Mouse (Mus musculus) midbrain, embryonic 13.5 days (tissue): ENCODE results near the gene Rpl38. TPM values are rescaled to one million over a fixed set of nuclear protein-coding genes. Genes with fewer than 3 reads are reported as not detected.
A peak's percentile ranks its signal among the peaks of the same experiment; 100 is the strongest.

Experiments
- ATAC-seq: fragments of 200-750 bp; cut with Nextera tagmentation; 2 replicates; pipeline ENCODE4 v1.8.0; 2017; ENCODE audit warnings: mild to moderate bottlenecking, moderate TSS enrichment, moderate library complexity
- H3K27ac ChIP-seq: fragments of 300-500 bp; sonication (generic); 2 replicates; pipeline ENCODE4 v1.5.1; 2015; ENCODE audit warnings: inconsistent platforms, mild to moderate bottlenecking, moderate library complexity
- H3K27me3 ChIP-seq: fragments of 300-500 bp; sonication (generic); 2 replicates; pipeline ENCODE4 v1.6.1; 2015; ENCODE audit warnings: mild to moderate bottlenecking, inconsistent platforms
- H3K36me3 ChIP-seq: fragments of 300-500 bp; sonication (generic); 2 replicates; pipeline ENCODE4 v1.6.1; 2015; ENCODE audit warnings: mild to moderate bottlenecking, inconsistent platforms
- H3K4me1 ChIP-seq: fragments of 300-500 bp; sonication (generic); replicated peaks from 2 replicates; pipeline ENCODE4 v1.6.1; 2015; ENCODE audit warnings: inconsistent platforms
- H3K4me2 ChIP-seq: fragments of 300-500 bp; sonication (generic); replicated peaks from 2 replicates; pipeline ENCODE4 v1.6.1; 2015; ENCODE audit warnings: moderate library complexity, mild to moderate bottlenecking, inconsistent platforms
- H3K4me3 ChIP-seq: fragments of 300-500 bp; sonication (generic); replicated peaks from 2 replicates; pipeline ENCODE4 v1.5.1; 2015; ENCODE audit warnings: mild to moderate bottlenecking, inconsistent platforms
- H3K9ac ChIP-seq: fragments of 300-500 bp; sonication (generic); replicated peaks from 2 replicates; pipeline ENCODE4 v1.6.1; 2015; ENCODE audit warnings: mild to moderate bottlenecking, inconsistent platforms
- H3K9me3 ChIP-seq: fragments of 300-500 bp; sonication (generic); 2 replicates; pipeline ENCODE4 v1.6.1; 2016; ENCODE audit warnings: mild to moderate bottlenecking, inconsistent platforms
- WGBS: fragments of 180-500 bp; shearing (Covaris S2); methylation state at CpG from one replicate; pipeline ENCODE4 v1.1.7; 2015; 5-methylcytosine and 5-hydroxymethylcytosine counted together
- polyA plus RNA-seq: library from polyadenylated mRNA; unstranded; fragments of >200 nt; fragmentation: Nextera tagmentation; extraction: Ambion mirVana; gene quantifications from 2 replicates; pipeline ENCODE4 v1.2.1, GENCODE M21; 2015

Rpl38 gene
- 826 and 835 TPM in 2 replicates for polyA plus RNA-seq

DNA sequence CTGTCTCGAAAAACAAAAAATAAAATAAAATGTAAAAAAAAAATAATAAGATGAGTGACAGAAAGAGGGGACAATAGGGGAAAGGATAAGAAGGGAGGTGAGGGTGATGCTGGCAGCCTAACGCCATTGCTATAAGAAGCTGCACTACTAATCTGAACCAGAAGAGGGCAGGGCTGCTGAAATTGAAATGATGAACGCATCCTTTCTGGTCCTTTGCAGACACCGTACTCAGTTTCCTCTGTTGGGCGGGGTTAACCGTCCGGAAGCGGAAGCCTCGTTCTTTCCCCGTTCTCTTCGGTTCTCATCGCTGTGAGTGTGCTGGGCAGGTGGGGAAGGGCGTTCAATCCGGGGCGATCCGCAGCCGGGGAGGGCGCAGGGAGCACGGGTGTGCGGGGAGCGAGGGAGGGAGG, at the start of gene Rpl38:
Rpl38 (plus strand) TSS at position 224 of the 410 bp plus-strand sequence.
- ATAC-seq = peak; percentile 87
- Histone ChIP-seq H3K27me3 (peaks cover 15% of the 10 kb centered on the region), H3K27ac (peak within 1 kb of the TSS; percentile 90), H3K4me2 (peak within 1 kb of the TSS; percentile 85), H3K4me1 (peaks cover 26% of the 10 kb centered on the region), H3K9me3 (no peaks in the 10 kb centered on the region), H3K36me3 (peaks cover 32% of the 10 kb centered on the region), H3K4me3 (peak within 1 kb of the TSS; percentile 87), H3K9ac (peak within 1 kb of the TSS; percentile 91)
- WGBS = under 1% methylated on average over 11 of the region's 21 CpGs

DNA sequence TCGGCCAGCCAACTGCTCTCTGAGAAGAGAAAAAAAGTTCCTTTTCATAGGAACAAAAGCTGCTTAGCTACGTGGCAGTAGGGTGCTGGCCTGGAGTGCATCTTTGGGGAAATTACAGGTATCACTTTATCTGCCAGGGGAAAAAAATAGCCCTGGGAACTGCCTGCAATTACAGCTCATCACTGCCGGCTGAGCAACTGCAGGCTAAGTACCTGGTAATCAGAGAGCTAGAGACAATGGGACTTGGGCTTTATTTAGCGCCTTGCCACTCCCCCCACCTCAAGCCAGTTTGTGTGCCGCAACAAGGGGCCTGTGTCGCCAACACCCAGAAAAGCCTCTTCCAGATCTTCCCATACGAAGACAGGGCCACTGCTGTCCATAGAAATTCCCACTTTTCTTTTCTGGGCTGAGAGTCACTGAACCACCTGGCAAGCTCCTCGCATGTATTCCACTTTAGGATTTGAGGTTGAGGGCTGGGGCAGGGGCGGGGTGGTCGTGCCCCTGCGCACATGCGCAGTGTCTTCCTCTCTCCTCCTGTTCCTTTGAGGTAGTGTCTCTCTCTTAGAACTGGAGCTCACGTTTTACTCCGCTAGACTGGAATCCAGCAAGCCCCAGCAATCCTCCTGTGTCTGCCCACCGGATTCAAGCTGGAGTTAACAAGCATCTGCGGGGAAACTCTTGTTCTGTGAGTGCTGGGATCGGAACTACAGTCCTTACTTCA, 49.5 kb upstream of the Rpl38 start:
- 0 out of 2 replicates have a peak, but pooled peaks cover 6% of the 10 kb centered on the region for H3K4me1 ChIP-seq

DNA sequence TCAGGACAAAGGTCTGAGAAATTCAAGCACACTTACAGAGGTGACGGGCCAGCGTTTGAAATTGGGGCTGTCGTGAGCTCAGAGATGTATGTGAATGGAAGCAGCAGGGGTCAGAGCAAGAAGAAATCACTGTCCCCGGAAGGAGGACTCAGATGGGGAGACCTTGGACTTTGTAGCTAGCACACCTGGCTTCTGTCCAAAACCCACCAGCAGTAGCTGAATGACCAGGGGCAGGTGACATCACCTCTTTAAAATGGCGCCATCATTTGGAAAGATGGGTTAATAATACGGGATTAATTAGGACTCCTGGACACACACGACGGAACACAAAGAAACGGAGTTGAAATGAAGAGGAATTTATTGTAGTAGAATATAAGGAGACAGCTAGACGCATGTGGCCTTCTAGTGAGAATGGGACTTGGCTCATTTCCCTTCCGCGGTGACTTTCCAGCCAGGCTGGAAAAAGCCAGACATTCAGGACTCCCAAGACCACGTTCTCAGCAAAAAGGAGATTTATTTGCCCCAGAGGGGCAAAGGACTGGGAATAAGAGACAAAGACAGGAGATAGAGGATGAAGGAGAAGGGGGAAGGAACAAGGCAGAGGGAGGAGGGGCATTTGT, 42.1 kb upstream of the Rpl38 start:
- Histone ChIP-seq H3K4me3 (no peak overlapping the region), H3K27ac (no peak overlapping the region), H3K9me3 (peaks cover 5% of the 10 kb centered on the region), H3K27me3 (no peaks in the 10 kb centered on the region), H3K4me1 (peaks cover 3% of the 10 kb centered on the region; the same call in 1 of the 2 replicates), H3K4me2 (no peak overlapping the region), H3K9ac (no peak overlapping the region), H3K36me3 (no peaks in the 10 kb centered on the region)
- WGBS = 72% methylated on average over 13 of the region's 13 CpGs
- no peak for ATAC-seq

More for the DNA sequence above, 49.5 kb upstream of the Rpl38 start:
- no peaks in the 10 kb centered on the region for H3K36me3 ChIP-seq
- H3K27me3 ChIP-seq = no peaks in the 10 kb centered on the region
- H3K4me3 ChIP-seq = no peak overlapping the region
- no peak overlapping the region for H3K27ac ChIP-seq
- WGBS = 50% methylated on average over 17 of the region's 17 CpGs
- no peak overlapping the region for H3K9ac ChIP-seq
- no peaks in the 10 kb centered on the region for H3K9me3 ChIP-seq
- ATAC-seq = no peak
- H3K4me2 ChIP-seq = no peak overlapping the region

DNA sequence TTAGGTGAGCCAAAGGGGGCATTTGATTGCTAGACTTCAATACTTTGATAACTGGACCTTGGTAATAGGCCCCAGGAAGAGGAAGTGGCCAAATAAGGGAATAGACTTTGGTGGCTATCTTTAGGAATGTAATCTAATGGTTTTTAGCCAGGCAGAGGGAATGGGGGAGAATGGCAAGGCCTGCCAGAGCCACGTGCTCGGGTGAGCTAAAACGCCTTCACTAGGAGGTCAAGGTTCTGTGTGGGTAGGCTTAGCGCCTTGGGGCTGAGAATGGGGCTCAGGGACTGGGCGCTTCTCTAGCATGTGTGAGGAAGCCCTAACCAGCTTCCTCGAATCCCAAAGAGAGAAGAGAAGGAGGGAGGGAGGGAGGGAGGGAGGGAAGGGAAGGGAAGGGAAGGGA, 41.3 kb upstream of the Rpl38 start:
- Histone ChIP-seq H3K4me2 (no peak overlapping the region), H3K9me3 (peaks cover 5% of the 10 kb centered on the region), H3K27ac (no peak overlapping the region), H3K27me3 (no peaks in the 10 kb centered on the region), H3K4me1 (peaks cover 3% of the 10 kb centered on the region; the same call in 1 of the 2 replicates), H3K9ac (no peak overlapping the region), H3K36me3 (no peaks in the 10 kb centered on the region), H3K4me3 (no peak overlapping the region)
- no peak for ATAC-seq
- whole genome bisulfite sequencing = 89% methylated on average over 6 of the region's 6 CpGs

DNA sequence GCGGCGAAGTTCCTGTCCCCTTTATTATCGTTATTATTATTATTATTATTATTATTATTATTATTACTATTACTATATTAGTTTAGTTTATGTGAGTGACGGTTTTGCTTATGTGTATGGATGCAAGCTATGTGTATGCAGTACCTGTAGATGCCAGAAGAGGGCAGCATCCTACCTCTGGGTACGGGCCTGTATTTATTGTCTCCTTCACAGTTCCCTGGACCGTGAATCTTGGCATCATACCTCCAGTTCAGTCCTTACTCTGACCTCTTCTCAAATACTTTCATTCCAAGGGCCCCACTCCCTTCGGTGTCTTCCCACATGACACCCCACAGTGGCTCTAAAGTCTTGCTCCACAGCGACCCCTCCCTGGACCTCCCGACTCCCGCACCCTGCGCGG, 40.3 kb upstream of the Rpl38 start:
- Histone ChIP-seq H3K27ac (no peak overlapping the region), H3K4me3 (no peak overlapping the region), H3K9ac (no peak overlapping the region), H3K9me3 (peaks cover 5% of the 10 kb centered on the region), H3K36me3 (no peaks in the 10 kb centered on the region), H3K27me3 (no peaks in the 10 kb centered on the region), H3K4me2 (no peak overlapping the region), H3K4me1 (peaks cover 3% of the 10 kb centered on the region; the same call in 1 of the 2 replicates)
- 81% methylated on average over 12 of the region's 12 CpGs for WGBS
- ATAC-seq = no peak

DNA sequence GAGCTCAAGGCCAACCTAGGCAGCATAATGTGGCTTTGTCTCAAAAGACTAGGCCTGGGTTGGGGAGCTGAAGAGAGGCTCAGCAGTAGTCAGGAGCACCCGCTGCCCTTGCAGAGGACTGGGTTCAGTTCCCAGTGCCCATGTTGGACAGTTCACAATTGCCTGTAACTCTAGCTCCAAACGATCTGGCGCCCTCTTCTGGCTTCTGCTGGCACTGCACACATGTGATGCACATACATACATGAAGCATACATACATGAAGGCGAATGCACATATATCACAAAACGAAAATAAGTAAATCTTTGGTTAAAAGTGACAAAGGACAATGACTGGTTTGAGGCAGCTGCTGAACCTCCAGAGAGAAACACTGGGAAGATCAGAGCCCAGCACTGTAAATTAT, 38.3 kb upstream of the Rpl38 start:
- no peak for ATAC-seq
- Histone ChIP-seq H3K27me3 (no peaks in the 10 kb centered on the region), H3K4me1 (peaks cover 3% of the 10 kb centered on the region; the same call in 1 of the 2 replicates), H3K36me3 (no peaks in the 10 kb centered on the region), H3K9me3 (peaks cover 5% of the 10 kb centered on the region), H3K4me2 (no peak overlapping the region), H3K9ac (no peak overlapping the region), H3K4me3 (no peak overlapping the region), H3K27ac (no peak overlapping the region)
- WGBS = 85% methylated on average over 5 of the region's 5 CpGs

DNA sequence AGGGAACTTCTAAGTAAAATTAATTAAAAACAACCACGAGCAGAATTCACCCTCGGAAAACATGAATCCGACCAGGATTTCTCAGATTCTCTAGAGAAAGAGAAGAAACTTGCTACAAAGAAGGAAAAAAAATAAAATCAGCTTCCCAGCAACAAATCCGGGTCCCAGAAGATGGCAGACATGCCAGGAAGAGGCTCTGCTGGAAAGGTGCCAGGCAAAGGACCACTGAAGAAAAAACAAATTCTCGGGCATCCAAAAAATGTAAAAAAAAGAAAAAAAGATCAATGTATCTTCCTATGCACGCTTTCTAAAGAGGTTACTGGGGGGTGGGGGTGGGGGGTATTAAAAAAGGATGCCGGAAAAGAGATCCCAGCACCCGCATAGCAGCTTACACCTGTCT, 36.1 kb upstream of the Rpl38 start:
- H3K27ac ChIP-seq = no peak overlapping the region
- 0 out of 2 replicates have a peak, but pooled peaks cover 4% of the 10 kb centered on the region for H3K27me3 ChIP-seq
- no peak for ATAC-seq
- peaks cover 17% of the 10 kb centered on the region for H3K4me1 ChIP-seq
- H3K4me2 ChIP-seq = no peak overlapping the region
- no peaks in the 10 kb centered on the region for H3K36me3 ChIP-seq
- WGBS = 73% methylated on average over 8 of the region's 8 CpGs
- H3K4me3 ChIP-seq = no peak overlapping the region
- H3K9me3 ChIP-seq = peaks cover 5% of the 10 kb centered on the region
- H3K9ac ChIP-seq = no peak overlapping the region

DNA sequence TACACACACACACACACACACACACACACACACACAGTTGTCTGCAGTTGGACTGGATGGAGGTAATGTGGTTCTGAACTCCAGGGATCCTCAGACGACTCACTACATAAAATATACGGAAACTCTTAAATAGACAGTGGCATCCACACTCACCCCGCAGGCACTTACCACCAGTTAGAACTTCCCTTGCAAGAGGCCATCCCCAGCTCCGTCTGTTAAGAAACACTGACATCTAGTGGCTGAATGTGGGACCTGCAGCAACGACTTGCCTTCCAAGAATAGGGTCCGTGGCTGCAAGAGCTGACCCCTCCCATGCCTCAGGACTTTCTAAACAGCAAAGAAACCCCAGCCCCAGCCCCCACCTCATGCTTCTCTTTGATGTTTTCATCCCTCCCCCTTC, 32.0 kb upstream of the Rpl38 start:
- peak; percentile 71 for ATAC-seq
- H3K9ac ChIP-seq = no peak overlapping the region
- no peak overlapping the region for H3K4me3 ChIP-seq
- H3K9me3 ChIP-seq = no peaks in the 10 kb centered on the region
- H3K27ac ChIP-seq = no peak overlapping the region
- peak overlapping the region; percentile 36 for H3K4me2 ChIP-seq
- no peaks in the 10 kb centered on the region for H3K36me3 ChIP-seq
- H3K27me3 ChIP-seq = peaks cover 32% of the 10 kb centered on the region
- under 1% methylated on average over 6 of the region's 6 CpGs for WGBS
- H3K4me1 ChIP-seq = peaks cover 34% of the 10 kb centered on the region

DNA sequence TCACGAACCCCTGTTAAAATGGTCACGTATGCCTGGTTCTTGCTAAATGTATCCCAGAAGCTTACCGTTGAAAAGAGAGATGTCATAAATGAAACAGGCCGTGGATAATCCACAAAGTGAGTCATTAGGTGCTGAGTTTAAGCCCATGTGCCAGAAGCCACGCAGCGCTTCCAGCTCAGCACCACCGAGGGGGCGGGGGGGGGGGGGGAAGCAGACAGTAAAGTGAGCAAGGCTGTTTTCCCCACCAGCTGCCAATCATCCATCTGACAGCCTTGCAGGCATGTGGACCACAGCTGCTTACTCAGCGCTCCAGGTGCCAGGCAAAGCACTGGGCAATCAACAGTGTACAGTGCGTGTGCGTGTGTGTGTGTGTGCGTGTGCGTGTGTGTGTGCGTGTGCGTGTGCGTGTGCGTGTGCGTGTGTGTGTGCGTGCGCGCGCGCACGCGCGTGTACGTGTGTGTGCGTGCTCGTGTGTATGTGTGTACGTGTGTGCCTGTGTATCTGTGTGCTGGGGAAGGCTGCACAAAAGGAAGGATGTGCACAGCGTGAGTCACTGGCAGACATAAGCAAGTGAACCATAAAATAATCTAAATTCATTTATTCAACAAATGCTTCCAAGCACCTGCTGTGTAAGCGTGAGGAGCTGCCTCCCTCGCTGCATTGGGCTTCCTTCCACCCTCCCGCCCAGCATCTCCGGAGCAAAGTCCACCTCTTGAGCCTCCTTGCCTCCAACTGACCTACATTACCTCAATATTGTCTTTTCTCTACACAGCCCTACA, 31.4 kb upstream of the Rpl38 start:
- Histone ChIP-seq H3K9ac (no peak overlapping the region), H3K27me3 (peaks cover 36% of the 10 kb centered on the region), H3K9me3 (no peaks in the 10 kb centered on the region), H3K4me2 (peak overlapping the region; percentile 36), H3K4me3 (no peak overlapping the region), H3K27ac (peak overlapping the region; percentile 39; the same call in 1 of the 2 replicates), H3K4me1 (peaks cover 34% of the 10 kb centered on the region), H3K36me3 (no peaks in the 10 kb centered on the region)
- WGBS = 55% methylated on average over 35 of the region's 35 CpGs
- ATAC-seq = peak; percentile 69

DNA sequence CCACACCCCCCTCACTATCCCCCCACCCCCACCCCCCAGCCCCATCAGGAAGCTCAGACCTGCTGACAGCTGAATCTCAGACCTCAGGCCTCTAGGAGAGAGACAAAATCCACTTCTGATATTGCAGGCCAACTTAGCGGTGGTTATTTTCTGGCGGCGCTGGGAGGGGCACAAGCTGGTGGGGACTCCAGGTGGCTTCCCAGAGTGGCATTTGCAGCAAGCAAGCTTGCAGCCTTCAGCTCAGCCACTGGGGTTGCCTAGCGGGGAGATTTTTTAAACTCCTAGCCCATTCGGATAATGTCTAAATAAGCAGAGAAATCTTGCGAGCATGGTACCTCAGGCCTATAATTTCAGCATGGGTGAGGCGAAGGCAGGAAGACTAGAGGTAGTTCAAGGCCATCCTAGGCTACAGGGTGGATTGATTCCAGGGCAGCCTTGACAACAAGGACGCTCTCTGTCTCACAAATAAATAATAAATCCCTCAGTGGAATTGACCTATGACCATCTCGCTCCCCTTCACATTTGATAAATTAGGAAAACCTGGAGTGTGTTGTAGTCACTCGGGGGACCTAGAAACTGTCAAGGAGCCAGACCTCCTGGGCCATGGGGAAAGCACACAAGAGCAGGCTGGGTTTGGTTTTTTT, 29.6 kb upstream of the Rpl38 start:
- Histone ChIP-seq H3K27me3 (peaks cover 36% of the 10 kb centered on the region), H3K36me3 (no peaks in the 10 kb centered on the region), H3K9me3 (no peaks in the 10 kb centered on the region), H3K9ac (no peak overlapping the region), H3K4me3 (no peak overlapping the region), H3K4me2 (no peak overlapping the region), H3K27ac (no peak overlapping the region), H3K4me1 (peaks cover 34% of the 10 kb centered on the region)
- 64% methylated on average over 10 of the region's 10 CpGs for WGBS
- no peak for ATAC-seq

DNA sequence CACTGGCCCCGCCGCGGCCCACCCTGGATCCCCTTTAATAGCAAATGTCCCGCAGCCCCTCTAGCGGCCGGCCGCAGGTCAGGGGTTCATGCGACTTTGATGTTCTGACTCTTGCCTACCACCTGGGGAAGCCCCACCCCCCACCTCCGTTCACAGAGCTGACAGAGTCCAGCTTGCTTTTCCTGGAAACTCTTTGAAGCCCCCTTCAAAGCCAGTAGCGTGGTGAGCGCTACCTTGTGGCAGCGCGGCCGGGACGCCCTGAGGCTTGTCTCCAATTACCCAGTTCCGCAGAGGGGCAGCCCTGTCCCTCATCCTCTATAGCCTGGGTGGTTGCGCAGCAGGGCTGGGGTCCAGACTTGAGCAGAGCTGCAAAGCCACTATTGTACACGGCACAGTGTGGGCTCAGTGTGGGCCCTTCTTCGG, 28.6 kb upstream of the Rpl38 start:
- peak; percentile 38; the same call in 1 of the 2 replicates for ATAC-seq
- peaks cover 36% of the 10 kb centered on the region for H3K27me3 ChIP-seq
- peaks cover 34% of the 10 kb centered on the region for H3K4me1 ChIP-seq
- whole genome bisulfite sequencing = 4% methylated on average over 19 of the region's 19 CpGs
- H3K9ac ChIP-seq = no peak overlapping the region
- H3K9me3 ChIP-seq = no peaks in the 10 kb centered on the region
- H3K4me2 ChIP-seq = peak overlapping the region; percentile 24
- 0 out of 2 replicates have a peak overlapping the region, but pooled peaks have one; percentile 30 for H3K27ac ChIP-seq
- no peaks in the 10 kb centered on the region for H3K36me3 ChIP-seq
- H3K4me3 ChIP-seq = no peak overlapping the region
